Mouse (Mus musculus): Measurements from ENCODE around the gene Atxn7l2.

The Atxn7l2 gene

GRCm38 (mm10) chr3:108206731-108207375 is 3.9 kb downstream of the Atxn7l2 start:
- in situ Hi-C loops (cut with MseI, MboI) = no loop called here

GRCm38 (mm10) chr3:108205601-108206000 is 5.1 kb downstream of the Atxn7l2 start:
- in situ Hi-C loops (cut with MseI, MboI) = no loop called here

GRCm38 (mm10) chr3:108204470-108204869 is 6.3 kb downstream of the Atxn7l2 start:
- in situ Hi-C loops (cut with MseI, MboI) = no loop called here

- in situ Hi-C loops (cut with MseI, MboI) = no loop called here
Measured at GRCm38 (mm10) chr3:108203621-108204325, 7.0 kb downstream of the Atxn7l2 start.

DNA sequence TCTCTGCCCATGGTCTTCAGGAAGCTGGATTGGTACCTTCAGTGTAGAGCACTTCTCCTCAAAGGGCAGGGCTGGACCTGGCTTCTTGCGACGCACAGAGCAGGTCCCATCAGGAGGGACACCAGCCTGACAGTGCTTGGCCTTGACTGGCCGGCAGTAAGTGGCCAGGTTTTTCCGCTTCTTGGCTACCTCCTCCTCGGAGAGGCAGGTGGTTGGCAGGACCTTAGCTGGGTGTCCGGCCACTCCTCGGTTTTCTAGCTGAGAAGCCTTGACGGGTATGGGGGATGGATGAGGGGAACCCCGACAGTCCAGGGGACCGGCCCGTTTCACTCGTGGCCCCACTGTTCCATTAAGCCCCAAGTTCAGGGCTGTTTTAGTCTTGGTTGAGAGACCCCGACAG is 7.5 kb downstream of the Atxn7l2 start:
- in situ Hi-C loops (cut with MseI, MboI) = no loop called here

- in situ Hi-C loops (cut with MseI, MboI) = no loop called here
Measured at GRCm38 (mm10) chr3:108202506-108202905, 8.2 kb downstream of the Atxn7l2 start.

GRCm38 (mm10) chr3:108200329-108201323 is 10.1 kb downstream of the Atxn7l2 start, which contains the start of gene Cyb561d1:
Gene Cyb561d1 (minus strand): TSS chr3:108201212.
- in situ Hi-C loops (cut with MseI, MboI) = no loop called here

DNA sequence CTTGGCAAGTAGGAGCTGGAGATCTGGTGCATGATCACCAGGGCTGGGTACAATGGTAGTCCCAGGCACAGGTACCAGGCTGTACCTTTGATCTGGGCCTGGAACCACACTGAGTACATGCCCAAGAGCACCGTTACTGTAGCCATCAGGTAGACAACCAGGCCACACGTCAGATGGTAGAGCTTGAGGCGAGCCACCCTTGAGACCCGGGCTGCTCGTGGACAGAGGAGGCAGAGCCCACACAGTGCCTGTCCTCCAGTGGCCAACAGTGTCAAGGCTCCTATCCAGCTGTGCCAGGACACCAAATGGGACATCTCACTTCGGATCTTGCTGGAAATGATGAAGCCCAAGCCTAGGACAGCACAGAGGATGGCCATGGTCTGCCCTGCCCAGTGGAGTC is 11.5 kb downstream of the Atxn7l2 start:
- in situ Hi-C loops (cut with MseI, MboI) = no loop called here

DNA sequence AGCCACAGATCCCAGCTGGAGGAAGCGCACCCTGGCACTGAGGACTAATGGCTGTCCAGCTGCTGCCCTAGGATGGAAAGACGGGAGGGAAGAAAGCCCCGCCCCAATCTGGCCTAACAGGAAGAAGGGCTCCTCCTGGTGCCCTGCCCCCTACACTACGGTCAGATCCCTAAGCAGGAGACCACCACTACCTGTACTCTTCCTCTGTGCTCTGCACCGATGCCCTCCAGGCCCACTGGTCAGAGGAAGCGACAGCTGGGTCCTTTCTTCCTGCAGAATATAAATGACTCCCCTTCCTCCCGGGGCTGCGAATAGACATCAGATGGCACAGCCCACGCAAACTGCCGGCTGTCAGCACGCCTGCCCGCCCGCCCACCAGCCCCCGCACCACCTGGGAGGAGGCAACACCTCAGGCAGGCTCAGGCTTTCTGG is 13.7 kb downstream of the Atxn7l2 start:
- in situ Hi-C loops (cut with MseI, MboI) = no loop called here

DNA sequence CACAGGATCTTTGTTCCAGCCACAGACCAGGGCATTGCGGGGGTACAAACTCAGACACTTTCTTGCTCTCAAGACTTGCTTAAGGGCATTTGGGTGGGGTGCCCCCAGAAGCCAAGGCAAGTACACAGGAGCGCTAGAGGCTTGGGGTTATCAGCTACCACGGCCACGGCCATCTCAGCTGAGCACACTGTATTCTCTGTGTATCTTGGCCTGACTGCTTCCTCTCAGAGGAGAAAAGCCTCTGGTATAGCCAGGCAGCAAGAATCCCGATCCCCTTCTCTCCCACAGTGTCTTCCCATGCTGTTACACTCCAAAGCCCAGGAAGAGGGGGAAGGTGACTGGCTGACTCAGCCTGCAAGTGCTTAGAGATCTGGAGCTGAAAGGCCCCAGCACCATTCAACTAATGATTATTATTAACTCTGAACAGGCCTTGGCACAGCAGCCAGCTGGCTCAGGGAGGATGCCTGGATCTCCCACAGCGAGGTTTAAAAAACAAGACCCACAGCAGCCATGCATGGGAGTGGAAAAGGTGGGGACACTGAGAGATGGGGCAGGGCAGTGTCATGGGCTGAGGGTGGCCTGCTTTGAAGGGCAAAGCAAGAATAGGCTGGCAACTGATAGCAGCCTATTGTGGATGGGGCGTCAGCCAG is 14.7 kb downstream of the Atxn7l2 start:
- in situ Hi-C loops (cut with MseI, MboI) = no loop called here

DNA sequence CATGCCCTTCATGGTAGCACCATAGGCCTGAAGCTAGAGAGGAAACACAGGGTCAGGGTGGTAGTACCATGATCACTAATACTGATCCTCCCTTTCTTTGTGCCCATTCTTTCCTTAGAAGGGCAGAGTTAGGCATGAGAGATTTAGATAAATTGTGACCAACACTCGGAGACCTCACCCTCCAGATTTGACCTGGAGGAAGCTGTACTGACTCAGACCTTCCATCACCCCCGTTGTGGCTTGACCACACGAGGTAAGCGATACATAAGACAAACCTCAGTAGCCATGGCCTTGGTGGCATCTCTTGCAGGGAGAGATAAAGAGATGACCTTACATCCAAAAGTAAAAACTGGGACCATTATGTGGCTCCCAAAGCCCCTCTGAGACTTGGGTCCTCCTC is 15.4 kb downstream of the Atxn7l2 start:
- in situ Hi-C loops (cut with MseI, MboI) = no loop called here

DNA sequence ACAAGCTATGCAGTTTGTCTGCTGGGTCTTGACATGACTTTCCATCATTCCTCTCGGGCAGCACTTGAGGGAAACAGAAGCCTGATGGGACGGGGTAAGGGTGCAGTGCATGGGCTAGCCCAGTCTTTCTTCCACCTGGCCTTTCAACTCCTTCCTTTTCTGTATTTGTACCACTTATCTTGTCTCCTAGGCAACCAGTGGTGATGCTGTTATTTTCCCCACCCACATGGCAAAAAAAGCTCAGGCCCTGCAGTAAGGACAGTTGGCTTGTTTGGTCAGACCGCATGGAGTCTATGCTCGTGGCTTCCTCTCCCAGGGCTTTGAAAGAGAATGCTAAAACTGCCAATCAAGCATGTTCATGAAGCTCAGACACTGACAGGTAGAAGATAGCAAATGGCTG is 17.0 kb downstream of the Atxn7l2 start:
- in situ Hi-C loops (cut with MseI, MboI) = no loop called here

GRCm38 (mm10) chr3:108189897-108190296 is 20.8 kb downstream of the Atxn7l2 start:
- in situ Hi-C loops (cut with MseI, MboI) = no loop called here

- in situ Hi-C loops (cut with MseI, MboI) = no loop called here
Measured at GRCm38 (mm10) chr3:108188716-108189490, 21.8 kb downstream of the Atxn7l2 start.

GRCm38 (mm10) chr3:108187111-108187795 is 23.5 kb downstream of the Atxn7l2 start:
- in situ Hi-C loops (cut with MseI, MboI) = no loop called here

DNA sequence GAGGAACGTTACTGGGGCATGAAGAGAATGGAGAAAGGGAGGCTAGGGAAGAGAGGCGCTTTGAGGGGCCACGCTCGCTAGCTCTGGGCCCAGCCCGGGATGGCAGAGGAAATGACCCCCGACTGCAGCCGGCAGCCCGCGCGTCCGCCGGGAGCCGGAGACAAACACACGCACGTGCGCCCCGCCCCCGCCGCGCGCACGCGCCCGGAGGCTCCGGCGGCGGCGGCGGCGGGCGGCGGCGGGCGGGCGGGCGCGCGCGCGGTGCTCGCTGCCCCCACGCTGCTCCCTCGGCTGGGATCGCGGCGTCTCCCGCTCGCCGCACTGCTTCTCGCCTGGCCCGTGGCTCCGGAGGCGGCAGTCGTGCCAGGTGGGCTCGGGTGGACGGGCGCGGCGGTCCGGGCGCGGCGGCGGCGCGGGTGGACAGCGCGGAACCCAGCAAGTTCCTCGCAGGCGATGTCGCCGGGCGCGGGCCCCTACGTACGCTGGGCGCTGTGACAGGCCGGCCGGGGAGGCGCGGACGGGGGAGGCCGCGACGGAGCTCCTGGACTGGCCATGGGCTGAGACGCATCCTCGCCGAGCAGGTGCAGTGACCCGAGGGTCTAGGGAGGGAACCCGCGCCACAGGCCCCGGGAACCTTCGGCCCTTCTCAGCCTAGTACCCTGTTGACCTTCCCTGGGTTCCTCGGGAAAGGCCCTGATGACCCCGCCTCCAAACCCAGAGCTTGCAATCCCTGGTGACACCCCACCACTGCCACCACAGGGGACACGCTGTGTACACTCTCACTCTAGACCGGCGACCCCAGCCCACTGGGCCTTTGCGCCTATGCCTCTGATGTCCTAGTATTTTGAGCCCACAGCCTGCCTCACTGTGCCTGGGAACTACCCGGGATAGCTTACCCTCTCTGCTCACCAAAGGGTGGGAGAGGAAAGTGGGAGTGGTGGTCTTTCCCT is 24.4 kb downstream of the Atxn7l2 start, which contains the start of gene Amigo1:
Amigo1 (plus strand) TSS at position 238 of the 950 bp plus-strand sequence.
- in situ Hi-C loops (cut with MseI, MboI) = no loop called here

DNA sequence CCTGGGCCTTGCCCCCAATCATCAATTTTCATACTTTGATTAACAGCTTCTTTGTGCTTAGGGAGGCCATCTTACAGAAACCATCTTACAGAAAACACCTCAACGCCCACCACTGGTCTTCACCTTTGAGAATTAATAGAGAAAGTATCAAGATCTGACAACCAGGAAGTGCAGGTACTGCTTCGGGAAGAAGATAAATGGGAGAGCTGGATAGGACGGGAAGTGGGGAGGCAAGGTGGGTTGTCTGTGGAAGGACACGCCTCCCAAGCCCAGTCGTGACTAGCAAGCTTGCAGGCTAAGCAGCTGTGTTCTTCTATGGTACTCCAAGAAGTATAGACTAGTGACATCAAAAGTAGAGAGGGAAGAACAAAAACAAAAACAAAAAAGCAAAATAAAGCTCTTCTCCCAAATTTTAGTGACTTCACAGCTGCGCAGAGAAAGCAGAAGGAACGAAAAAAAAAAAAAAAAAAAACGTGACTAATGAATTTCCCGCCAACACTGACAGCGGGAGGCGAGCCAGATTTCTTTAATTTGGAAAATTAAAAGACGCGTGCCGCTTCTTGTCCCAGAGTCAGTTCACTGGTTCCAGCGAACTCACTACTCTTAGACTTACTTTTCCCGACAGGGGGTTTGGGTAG is 25.2 kb downstream of the Atxn7l2 start:
- in situ Hi-C loops (cut with MseI, MboI) = no loop called here

- in situ Hi-C loops (cut with MseI, MboI) = no loop called here
Measured at GRCm38 (mm10) chr3:108184742-108185141, 26.0 kb downstream of the Atxn7l2 start.

Measured in mouse trophoblast stem cell (cell line).